Mouse (Mus musculus) stomach, postnatal 0 days (tissue): ENCODE results near the gene Tmem107.

Source experiments
- CTCF ChIP-seq: IDR thresholded peaks from 2 replicates; pipeline ENCODE4 v1.5.1; 2016; ENCODE audit warnings: antibody characterized with exemption, low read depth, mild to moderate bottlenecking, moderate library complexity
- EP300 ChIP-seq: optimal IDR thresholded peaks from 2 replicates; pipeline ENCODE3; 2016; ENCODE audit warnings: antibody characterized with exemption

- TF ChIP-seq CTCF (no peak), EP300 (no peak)
Observed at GRCm38 (mm10) chr11:69109032-69109900, 38.7 kb downstream of the Tmem107 start.
